In the genomic region with DNA sequence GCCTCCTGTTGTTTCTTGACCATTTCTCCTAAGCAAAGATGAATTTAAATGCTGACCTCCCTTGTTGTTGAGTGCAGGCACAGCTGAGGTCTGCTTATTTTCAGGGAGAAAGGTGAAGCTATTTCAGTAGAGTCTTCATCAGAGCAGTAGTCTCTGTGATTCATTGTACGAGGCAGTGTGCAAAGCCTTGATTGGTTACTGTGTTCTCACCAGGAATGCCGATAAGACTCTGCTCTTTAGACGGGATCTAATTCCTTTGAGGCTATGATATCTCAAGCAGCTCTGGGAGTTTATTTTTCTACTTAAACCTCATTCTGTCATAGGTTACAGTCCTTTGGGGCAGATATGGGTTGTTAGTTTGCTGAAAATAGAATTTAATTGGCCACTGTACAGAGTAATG, we compare ENCODE assay signal across 26 mouse cellular contexts.
A peak's percentile ranks its signal among the peaks of the same experiment; 100 is the strongest.
DNase-seq lines count a peak whose midpoint lies in the region; ATAC-seq and TF ChIP-seq lines count a peak whose summit lies in the region.
"Had no signal": no experiment of that assay in that cellular context is flagged by ENCODE, and none has a peak within 500 bp of the region (broad histone marks: within the 10 kb centered on the region; RNA-seq: fewer than 3 reads in every experiment).

No protein-coding gene starts in this region.

- peak overlapping the region; percentile 50; the same call in 1 of the 2 replicates for H3K27ac ChIP-seq in heart, embryonic 11.5 days (ENCODE audit: low read depth, low read length)
- H3K27ac ChIP-seq in heart, embryonic 16.5 days (ENCODE audit: low read length), result 0 out of 2 replicates have a peak overlapping the region, but pooled peaks have one; percentile 3
- no peak overlapping the region for H3K27ac ChIP-seq in intestine, embryonic 16.5 days (ENCODE audit: low read length)
- no peak overlapping the region for H3K27ac ChIP-seq in liver, embryonic 14.5 days
- H3K27ac ChIP-seq: embryonic facial prominence, embryonic 12.5 days; hindbrain, embryonic 10.5 days; hindbrain, embryonic 15.5 days; kidney, postnatal 0 days; midbrain, embryonic 13.5 days; neural tube, embryonic 13.5 days had no signal

- H3K9me3 ChIP-seq in heart, embryonic 11.5 days (replicated peaks; ENCODE audit: control insufficient read depth, low read length), result no peaks in the 10 kb centered on the region
- no peaks in the 10 kb centered on the region for H3K9me3 ChIP-seq in heart, embryonic 16.5 days (replicated peaks; ENCODE audit: control insufficient read depth, low read length)
- no peaks in the 10 kb centered on the region for H3K9me3 ChIP-seq in intestine, embryonic 16.5 days (ENCODE audit: control insufficient read depth, low read length)
- no peaks in the 10 kb centered on the region for H3K9me3 ChIP-seq in liver, embryonic 14.5 days (ENCODE audit: control insufficient read depth, low read length)
- H3K9me3 ChIP-seq: embryonic facial prominence, embryonic 12.5 days; hindbrain, embryonic 10.5 days; hindbrain, embryonic 15.5 days; midbrain, embryonic 13.5 days; neural tube, embryonic 13.5 days had no signal

- H3K4me1 ChIP-seq in heart, embryonic 11.5 days (ENCODE audit: control insufficient read depth, insufficient read depth, low read length), result peaks cover 20% of the 10 kb centered on the region
- H3K4me1 ChIP-seq in heart, embryonic 16.5 days (ENCODE audit: control insufficient read depth, insufficient read depth, low read length), result peaks cover 11% of the 10 kb centered on the region
- H3K4me1 ChIP-seq in intestine, embryonic 16.5 days (ENCODE audit: control insufficient read depth, insufficient read depth, low read length), result peaks cover 3% of the 10 kb centered on the region; the same call in 1 of the 2 replicates
- peaks cover 30 to 45% of the 10 kb centered on the region in 2 experiments for H3K4me1 ChIP-seq in liver, embryonic 14.5 days (replicated peaks; ENCODE audit: control insufficient read depth in 2 of 2, insufficient read depth in 2 of 2, low read length in 1 of 2)

- intact Hi-C loops in heart, postnatal 14 days (cut with DNase I), result no loop called here

- WGBS in heart, embryonic 11.5 days (ENCODE audit: insufficient replicate concordance), result 16% methylated on average over 3 of the region's 3 CpGs
- WGBS in heart, embryonic 16.5 days, result 17% methylated on average over 3 of the region's 3 CpGs
- 34% methylated on average over 3 of the region's 3 CpGs for WGBS in intestine, embryonic 16.5 days
- 63% methylated on average over 3 of the region's 3 CpGs for WGBS in liver, embryonic 14.5 days (ENCODE audit: insufficient replicate concordance)

- TF ChIP-seq EP300 in liver, embryonic 14.5 days (IDR thresholded peaks at IDR 0.05; ENCODE audit: low read depth), result no peak

- ATAC-seq in heart, embryonic 11.5 days (replicated peaks; ENCODE audit: insufficient number of reproducible peaks, low FRiP score, low TSS enrichment), result peak; percentile 59; the same call in 1 of the 2 replicates
- no peak for ATAC-seq in heart, embryonic 16.5 days (replicated peaks; ENCODE audit: extremely low read depth, insufficient read depth, low FRiP score)
- ATAC-seq in intestine, embryonic 16.5 days, result peak; percentile 21; the same call in 1 of the 2 replicates
- ATAC-seq in liver, embryonic 14.5 days (ENCODE audit: insufficient read depth), result no peak
- ATAC-seq: CD4-positive, CD25-positive, alpha-beta regulatory T cell, adult 4 months; forebrain, postnatal 0 days; inflammation-experienced regulatory T-cells, adult 6 months; midbrain, embryonic 13.5 days had no signal

- DNase-seq in heart, adult 18-20 months, result no peak
- DNase-seq in heart, postnatal 14 days, result no peak
- DNase-seq in liver, embryonic 14.5 days (ENCODE audit: low read depth in 3 of 3, low spot score in 3 of 3), result no peak
- no peak for DNase-seq in layer of hippocampus, adult 9-11 months
- DNase-seq: adrenal gland, postnatal 14 days; cerebellum, adult 11 months; cerebellum, adult 9-10 months; cerebellum, postnatal 36 days; forebrain, postnatal 0 days; kidney, adult 8-10 months; kidney, postnatal 4 days; lung, postnatal 36 days; right cerebral cortex, postnatal 4 days; thymus, adult 2 months; thymus, postnatal 36 days had no signal

- peak overlapping the region; percentile 35; the same call in 1 of the 2 replicates for H3K4me2 ChIP-seq in heart, embryonic 11.5 days
- H3K4me2 ChIP-seq in heart, embryonic 16.5 days (ENCODE audit: low read depth, low read length), result no peak overlapping the region
- no peak overlapping the region for H3K4me2 ChIP-seq in intestine, embryonic 16.5 days (ENCODE audit: low read depth, low read length)
- peak overlapping the region; percentile 1 for H3K4me2 ChIP-seq in liver, embryonic 14.5 days (ENCODE audit: low read depth)
- H3K4me2 ChIP-seq: embryonic facial prominence, embryonic 12.5 days; hindbrain, embryonic 15.5 days; midbrain, embryonic 13.5 days; neural tube, embryonic 13.5 days had no signal

- no peak overlapping the region for H3K9ac ChIP-seq in heart, embryonic 11.5 days (ENCODE audit: low read depth, low read length)
- no peak overlapping the region for H3K9ac ChIP-seq in heart, embryonic 16.5 days (ENCODE audit: low read length)
- H3K9ac ChIP-seq in intestine, embryonic 16.5 days (ENCODE audit: low read depth, low read length), result no peak overlapping the region
- no peak overlapping the region for H3K9ac ChIP-seq in liver, embryonic 14.5 days (replicated peaks)
- H3K9ac ChIP-seq: embryonic facial prominence, embryonic 12.5 days; forebrain, postnatal 0 days; hindbrain, embryonic 15.5 days; midbrain, embryonic 13.5 days; neural tube, embryonic 13.5 days had no signal

- H3K27me3 ChIP-seq in heart, embryonic 11.5 days (ENCODE audit: control insufficient read depth, insufficient read depth, low read length), result no peaks in the 10 kb centered on the region
- no peaks in the 10 kb centered on the region for H3K27me3 ChIP-seq in heart, embryonic 16.5 days (ENCODE audit: control insufficient read depth, insufficient read depth, low read length)
- H3K27me3 ChIP-seq in intestine, embryonic 16.5 days (replicated peaks; ENCODE audit: control insufficient read depth, insufficient read depth, low read length), result no peaks in the 10 kb centered on the region
- no peaks in the 10 kb centered on the region for H3K27me3 ChIP-seq in liver, embryonic 14.5 days (ENCODE audit: control insufficient read depth, insufficient read depth, low read length)
- H3K27me3 ChIP-seq: embryonic facial prominence, embryonic 12.5 days; hindbrain, embryonic 15.5 days; midbrain, embryonic 13.5 days; neural tube, embryonic 13.5 days had no signal

- TF ChIP-seq CTCF in liver, embryonic 14.5 days (IDR thresholded peaks at IDR 0.05; ENCODE audit: low read depth), result no peak

- no peak overlapping the region for H3K4me3 ChIP-seq in heart, embryonic 11.5 days (ENCODE audit: low read depth, low read length)
- no peak overlapping the region for H3K4me3 ChIP-seq in heart, embryonic 16.5 days (ENCODE audit: low read length)
- no peak overlapping the region for H3K4me3 ChIP-seq in intestine, embryonic 16.5 days (ENCODE audit: low read length)
- H3K4me3 ChIP-seq in liver, embryonic 14.5 days (ENCODE audit: insufficient read depth in 1 of 2, low read depth in 2 of 2, low read length in 2 of 2), result no peak overlapping the region
- H3K4me3 ChIP-seq: embryonic facial prominence, embryonic 12.5 days; hindbrain, embryonic 10.5 days; hindbrain, embryonic 15.5 days; midbrain, embryonic 13.5 days; neural tube, embryonic 13.5 days had no signal

- H3K36me3 ChIP-seq in heart, embryonic 11.5 days (ENCODE audit: control insufficient read depth, insufficient read depth, low read length), result no peaks in the 10 kb centered on the region
- 0 out of 2 replicates have a peak, but pooled peaks cover 2% of the 10 kb centered on the region for H3K36me3 ChIP-seq in heart, embryonic 16.5 days (ENCODE audit: control insufficient read depth, insufficient read depth)
- no peaks in the 10 kb centered on the region for H3K36me3 ChIP-seq in intestine, embryonic 16.5 days (ENCODE audit: control insufficient read depth, insufficient read depth, low read length)
- no peaks in the 10 kb centered on the region for H3K36me3 ChIP-seq in liver, embryonic 14.5 days (replicated peaks; ENCODE audit: control insufficient read depth, insufficient read depth, low read depth)
- H3K36me3 ChIP-seq: embryonic facial prominence, embryonic 12.5 days; hindbrain, embryonic 10.5 days; hindbrain, embryonic 15.5 days; midbrain, embryonic 13.5 days; neural tube, embryonic 13.5 days had no signal

Comparison
In these comparisons a context has a peak if more than half of its experiments do, and no peak if none do; other contexts are left out.
1. ATAC-seq: peak in heart, embryonic 11.5 days (single experiment) and intestine, embryonic 16.5 days (single experiment); none in heart, embryonic 16.5 days (single experiment) and liver, embryonic 14.5 days (single experiment).
2. H3K4me2 ChIP-seq: peak in heart, embryonic 11.5 days (single experiment) and liver, embryonic 14.5 days (single experiment); none in heart, embryonic 16.5 days (single experiment) and intestine, embryonic 16.5 days (single experiment).
3. H3K27ac ChIP-seq: peak in heart, embryonic 11.5 days (single experiment) and heart, embryonic 16.5 days (single experiment); none in intestine, embryonic 16.5 days (single experiment) and liver, embryonic 14.5 days (single experiment).